Mouse (Mus musculus): Measurements from ENCODE around the gene Flnb. TPM values are rescaled to one million over a fixed set of nuclear protein-coding genes. Genes with fewer than 3 reads are reported as not detected.

Flnb gene
- polyA plus RNA-seq, 1 experiment from 2014 or later = 35.0 TPM

- DNase-seq (ENCODE audit: low spot score) (no peak), ATAC-seq (ENCODE audit: insufficient number of reproducible peaks, low FRiP score, low TSS enrichment, low read depth) (no peak)
- no peaks in the 10 kb centered on the region for H3K27me3 ChIP-seq (ENCODE audit: control insufficient read depth, insufficient read depth, low read length)
- no peak within 1 kb of the TSS for H3K4me3 ChIP-seq (ENCODE audit: low read depth, low read length)
- no peak within 1 kb of the TSS for H3K27ac ChIP-seq (replicated peaks; ENCODE audit: low read depth, low read length)
- H3K36me3 ChIP-seq (ENCODE audit: control insufficient read depth, insufficient read depth, low read length) = no peaks in the 10 kb centered on the region
- 0 out of 2 replicates have a peak within 1 kb of the TSS, but pooled peaks have one; percentile 12 for H3K9ac ChIP-seq (ENCODE audit: low read length)
- 54% methylated on average over 9 of the region's 9 CpGs for WGBS
- no peaks in the 10 kb centered on the region for H3K9me3 ChIP-seq (ENCODE audit: control insufficient read depth, low read length)
- H3K4me2 ChIP-seq (ENCODE audit: low read depth, severe bottlenecking) = no peak within 1 kb of the TSS
- 0 out of 2 replicates have a peak, but pooled peaks cover 9% of the 10 kb centered on the region for H3K4me1 ChIP-seq (ENCODE audit: control insufficient read depth, insufficient read depth, low read length)
These were observed 139.3 kb downstream of the Flnb start, which contains the start of gene Gm45521 for GRCm38 (mm10) chr14:7957049-7957448. TSS of gene Gm45521 (plus strand) at chr14:7957288.

GRCm38 (mm10) chr14:7960616-7961015 is 142.9 kb downstream of the Flnb start:
- WGBS = 50% methylated on average over 11 of the region's 11 CpGs
- H3K4me1 ChIP-seq (ENCODE audit: control insufficient read depth, insufficient read depth, low read length) = peaks cover 2% of the 10 kb centered on the region; the same call in 1 of the 2 replicates
- no peaks in the 10 kb centered on the region for H3K36me3 ChIP-seq (ENCODE audit: control insufficient read depth, insufficient read depth, low read length)
- no peak overlapping the region for H3K4me2 ChIP-seq (ENCODE audit: low read depth, severe bottlenecking)
- no peak overlapping the region for H3K27ac ChIP-seq (replicated peaks; ENCODE audit: low read depth, low read length)
- DNase-seq (ENCODE audit: low spot score) = peak; percentile 57
- H3K27me3 ChIP-seq (ENCODE audit: control insufficient read depth, insufficient read depth, low read length) = no peaks in the 10 kb centered on the region
- no peaks in the 10 kb centered on the region for H3K9me3 ChIP-seq (ENCODE audit: control insufficient read depth, low read length)
- H3K9ac ChIP-seq (ENCODE audit: low read length) = no peak overlapping the region
- no peak overlapping the region for H3K4me3 ChIP-seq (ENCODE audit: low read depth, low read length)
- ATAC-seq (ENCODE audit: insufficient number of reproducible peaks, low FRiP score, low TSS enrichment, low read depth) = no peak

DNA sequence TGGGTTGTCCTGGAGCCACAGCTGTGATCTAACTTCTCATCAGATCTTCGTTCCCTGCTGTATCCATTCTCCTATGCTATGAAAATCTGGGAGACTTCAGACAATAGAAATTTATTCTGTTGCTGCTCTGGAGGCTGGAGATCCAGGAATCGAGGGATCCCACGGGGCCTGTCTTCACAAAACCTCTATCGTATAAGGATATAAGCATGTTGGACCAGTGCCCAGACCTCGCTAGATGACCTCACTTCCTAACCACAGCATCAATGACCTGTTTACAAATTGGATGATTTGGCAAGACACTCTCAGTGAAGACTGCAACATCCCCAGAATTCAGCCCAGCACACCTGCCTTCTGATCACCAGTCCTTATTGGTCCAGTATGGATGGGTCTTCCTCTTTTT is 144.0 kb downstream of the Flnb start:
- ATAC-seq (ENCODE audit: insufficient number of reproducible peaks, low FRiP score, low TSS enrichment, low read depth) (no peak), DNase-seq (ENCODE audit: low spot score) (no peak)
- H3K4me3 ChIP-seq (ENCODE audit: low read depth, low read length) = no peak overlapping the region
- H3K27me3 ChIP-seq (ENCODE audit: control insufficient read depth, insufficient read depth, low read length) = no peaks in the 10 kb centered on the region
- H3K9me3 ChIP-seq (ENCODE audit: control insufficient read depth, low read length) = no peaks in the 10 kb centered on the region
- no peak overlapping the region for H3K4me2 ChIP-seq (ENCODE audit: low read depth, severe bottlenecking)
- H3K36me3 ChIP-seq (ENCODE audit: control insufficient read depth, insufficient read depth, low read length) = no peaks in the 10 kb centered on the region
- WGBS = 89% methylated on average over 5 of the region's 5 CpGs
- H3K4me1 ChIP-seq (ENCODE audit: control insufficient read depth, insufficient read depth, low read length) = peaks cover 2% of the 10 kb centered on the region; the same call in 1 of the 2 replicates
- no peak overlapping the region for H3K9ac ChIP-seq (ENCODE audit: low read length)
- no peak overlapping the region for H3K27ac ChIP-seq (replicated peaks; ENCODE audit: low read depth, low read length)

- no peak overlapping the region for H3K4me3 ChIP-seq (ENCODE audit: low read depth, low read length)
- H3K4me2 ChIP-seq (ENCODE audit: low read depth, severe bottlenecking) = no peak overlapping the region
- peaks cover 2% of the 10 kb centered on the region; the same call in 1 of the 2 replicates for H3K4me1 ChIP-seq (ENCODE audit: control insufficient read depth, insufficient read depth, low read length)
- H3K9me3 ChIP-seq (ENCODE audit: control insufficient read depth, low read length) = no peaks in the 10 kb centered on the region
- WGBS = 83% methylated on average over 2 of the region's 2 CpGs
- DNase-seq (ENCODE audit: low spot score) (no peak), ATAC-seq (ENCODE audit: insufficient number of reproducible peaks, low FRiP score, low TSS enrichment, low read depth) (no peak)
- no peak overlapping the region for H3K27ac ChIP-seq (replicated peaks; ENCODE audit: low read depth, low read length)
- no peaks in the 10 kb centered on the region for H3K27me3 ChIP-seq (ENCODE audit: control insufficient read depth, insufficient read depth, low read length)
- H3K9ac ChIP-seq (ENCODE audit: low read length) = no peak overlapping the region
- H3K36me3 ChIP-seq (ENCODE audit: control insufficient read depth, insufficient read depth, low read length) = no peaks in the 10 kb centered on the region
These were observed 144.9 kb downstream of the Flnb start for GRCm38 (mm10) chr14:7962626-7963025.

DNA sequence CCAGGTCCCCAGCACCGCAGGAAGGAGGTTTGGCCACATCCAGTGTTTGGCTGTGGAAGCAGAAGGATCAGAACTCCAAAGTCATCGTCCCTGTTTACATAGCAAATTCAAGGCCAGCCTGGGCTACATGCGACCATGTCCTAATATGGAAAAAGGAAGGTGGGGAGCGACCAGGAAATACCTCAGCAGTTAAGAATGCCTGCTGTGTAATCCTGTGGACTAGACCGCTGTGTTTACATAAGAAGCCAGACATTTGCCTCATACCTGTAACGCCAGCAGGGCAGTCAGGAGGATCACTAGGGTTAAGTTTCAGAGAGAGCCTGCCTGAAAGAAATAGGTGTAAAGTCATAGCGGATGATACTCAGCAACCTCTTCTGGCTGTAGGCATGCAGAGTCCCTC is 145.4 kb downstream of the Flnb start:
- WGBS = 67% methylated on average over 7 of the region's 7 CpGs
- H3K9me3 ChIP-seq (ENCODE audit: control insufficient read depth, low read length) = no peaks in the 10 kb centered on the region
- ATAC-seq (ENCODE audit: insufficient number of reproducible peaks, low FRiP score, low TSS enrichment, low read depth) = no peak

DNA sequence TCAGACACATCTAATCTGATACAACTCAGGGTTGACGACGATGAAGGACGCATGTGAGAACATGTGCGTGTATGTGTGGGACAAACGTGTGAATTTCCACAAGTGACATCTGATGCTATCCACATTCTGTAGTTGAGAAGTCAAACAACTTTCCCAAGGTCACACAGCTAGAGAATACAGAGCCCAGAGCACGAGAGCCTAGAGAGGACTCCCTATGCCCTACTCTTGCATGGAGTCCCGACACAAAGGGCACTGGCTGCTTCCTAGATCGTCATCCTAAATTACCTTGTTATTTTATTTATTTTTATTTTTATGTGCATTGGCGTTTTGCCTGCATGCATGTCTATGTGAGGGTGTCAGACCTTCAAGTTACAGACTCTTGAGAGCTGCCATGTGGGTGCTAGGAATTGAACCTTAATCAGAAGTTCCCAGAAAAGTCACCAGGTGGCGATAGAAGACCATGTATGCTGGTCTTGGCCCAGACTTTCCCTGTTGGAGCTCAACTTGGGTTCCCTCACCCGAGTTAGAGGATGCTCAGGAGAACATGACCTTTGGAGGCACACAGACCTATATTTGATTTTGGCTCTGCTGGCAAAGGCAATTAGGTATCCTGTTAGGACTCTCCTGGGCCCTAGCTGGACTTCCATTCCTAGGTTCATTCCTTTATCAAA is 146.6 kb downstream of the Flnb start:
- Histone ChIP-seq H3K9me3 (ENCODE audit: control insufficient read depth, low read length) (no peaks in the 10 kb centered on the region), H3K4me3 (ENCODE audit: low read depth, low read length) (no peak overlapping the region), H3K4me2 (ENCODE audit: low read depth, severe bottlenecking) (no peak overlapping the region), H3K27ac (replicated peaks; ENCODE audit: low read depth, low read length) (no peak overlapping the region; the same call in 1 of the 2 replicates), H3K27me3 (ENCODE audit: control insufficient read depth, insufficient read depth, low read length) (no peaks in the 10 kb centered on the region), H3K9ac (ENCODE audit: low read length) (no peak overlapping the region), H3K4me1 (ENCODE audit: control insufficient read depth, insufficient read depth, low read length) (peaks cover 2% of the 10 kb centered on the region; the same call in 1 of the 2 replicates), H3K36me3 (ENCODE audit: control insufficient read depth, insufficient read depth, low read length) (no peaks in the 10 kb centered on the region)
- ATAC-seq (ENCODE audit: insufficient number of reproducible peaks, low FRiP score, low TSS enrichment, low read depth) (peak; percentile 68), DNase-seq (ENCODE audit: low spot score) (peak; percentile 83)
- WGBS = 53% methylated on average over 11 of the region's 11 CpGs

More for the DNA sequence above, 145.4 kb downstream of the Flnb start:
- DNase-seq (ENCODE audit: low spot score) = no peak
- Histone ChIP-seq H3K36me3 (ENCODE audit: control insufficient read depth, insufficient read depth, low read length) (no peaks in the 10 kb centered on the region), H3K27me3 (ENCODE audit: control insufficient read depth, insufficient read depth, low read length) (no peaks in the 10 kb centered on the region), H3K27ac (replicated peaks; ENCODE audit: low read depth, low read length) (no peak overlapping the region), H3K9ac (ENCODE audit: low read length) (no peak overlapping the region), H3K4me2 (ENCODE audit: low read depth, severe bottlenecking) (no peak overlapping the region), H3K4me1 (ENCODE audit: control insufficient read depth, insufficient read depth, low read length) (peaks cover 2% of the 10 kb centered on the region; the same call in 1 of the 2 replicates), H3K4me3 (ENCODE audit: low read depth, low read length) (no peak overlapping the region)

- 68% methylated on average over 10 of the region's 10 CpGs for WGBS
- no peak for DNase-seq (ENCODE audit: low spot score)
These were observed 154.2 kb downstream of the Flnb start for GRCm38 (mm10) chr14:7971889-7972493.

GRCm38 (mm10) chr14:7974643-7975042 is 156.9 kb downstream of the Flnb start:
- H3K9me3 ChIP-seq (ENCODE audit: control insufficient read depth, low read length) = no peaks in the 10 kb centered on the region
- WGBS = 74% methylated on average over 1 of the region's 1 CpGs
- no peak overlapping the region for H3K9ac ChIP-seq (ENCODE audit: low read length)
- no peak for DNase-seq (ENCODE audit: low spot score)
- H3K27ac ChIP-seq (replicated peaks; ENCODE audit: low read depth, low read length) = no peak overlapping the region
- H3K4me1 ChIP-seq (ENCODE audit: control insufficient read depth, insufficient read depth, low read length) = no peaks in the 10 kb centered on the region
- H3K4me2 ChIP-seq (ENCODE audit: low read depth, severe bottlenecking) = no peak overlapping the region
- no peaks in the 10 kb centered on the region for H3K27me3 ChIP-seq (ENCODE audit: control insufficient read depth, insufficient read depth, low read length)
- H3K4me3 ChIP-seq (ENCODE audit: low read depth, low read length) = no peak overlapping the region
- ATAC-seq (ENCODE audit: insufficient number of reproducible peaks, low FRiP score, low TSS enrichment, low read depth) = no peak
- H3K36me3 ChIP-seq (ENCODE audit: control insufficient read depth, insufficient read depth, low read length) = no peaks in the 10 kb centered on the region

More at GRCm38 (mm10) chr14:7971889-7972493, 154.2 kb downstream of the Flnb start:
- Histone ChIP-seq H3K36me3 (ENCODE audit: control insufficient read depth, insufficient read depth, low read length) (no peaks in the 10 kb centered on the region), H3K9ac (ENCODE audit: low read length) (no peak overlapping the region), H3K4me1 (ENCODE audit: control insufficient read depth, insufficient read depth, low read length) (no peaks in the 10 kb centered on the region), H3K27ac (replicated peaks; ENCODE audit: low read depth, low read length) (no peak overlapping the region), H3K4me2 (ENCODE audit: low read depth, severe bottlenecking) (no peak overlapping the region), H3K27me3 (ENCODE audit: control insufficient read depth, insufficient read depth, low read length) (no peaks in the 10 kb centered on the region), H3K9me3 (ENCODE audit: control insufficient read depth, low read length) (no peaks in the 10 kb centered on the region), H3K4me3 (ENCODE audit: low read depth, low read length) (no peak overlapping the region)
- ATAC-seq (ENCODE audit: insufficient number of reproducible peaks, low FRiP score, low TSS enrichment, low read depth) = no peak

Measured in limb, embryonic 11.5 days (tissue).